ENCODE assay signal across 17 mouse cellular contexts in the genomic region with DNA sequence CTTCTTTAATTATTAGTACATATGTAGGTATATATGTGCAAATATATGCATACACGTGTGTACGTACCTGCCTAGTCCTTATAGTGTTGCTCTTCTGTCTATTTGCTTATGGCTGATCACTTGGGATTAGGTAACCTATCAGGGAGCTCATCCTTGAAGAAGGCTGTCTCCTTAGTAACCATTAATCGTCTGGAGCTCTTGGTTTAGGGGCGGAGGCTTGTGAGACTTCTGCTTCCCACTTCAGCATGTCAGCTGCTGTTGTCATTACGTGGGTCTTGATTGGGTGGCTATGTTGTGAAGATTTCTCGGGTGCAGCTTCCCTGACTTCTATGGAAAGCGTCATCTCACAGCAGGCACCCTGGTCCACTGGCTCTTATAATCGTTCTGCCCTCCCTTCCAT.
"Had no signal": no experiment of that assay in that cellular context is flagged by ENCODE, and none has a peak within 500 bp of the region (broad histone marks: within the 10 kb centered on the region; RNA-seq: fewer than 3 reads in every experiment).

No protein-coding gene starts in this region.

- DNase-seq: kidney, adult 18-20 months; kidney, postnatal 10 days; kidney, postnatal 4 days; liver; liver, embryonic 13.5 days; liver, postnatal 0 days; lung, postnatal 14 days; right cerebral cortex, postnatal 25 days; thymus, adult 18-20 months; thymus, postnatal 14 days had no signal

- H3K9me3 ChIP-seq: limb, embryonic 12.5 days; liver, embryonic 13.5 days; lung, embryonic 15.5 days; megakaryocyte, embryonic 14.5 days; neural tube, embryonic 15.5 days had no signal

- H3K4me1 ChIP-seq: limb, embryonic 12.5 days; liver, embryonic 13.5 days; lung, embryonic 15.5 days; neural tube, embryonic 15.5 days had no signal

- H3K27me3 ChIP-seq: liver, embryonic 13.5 days; lung, embryonic 15.5 days; neural tube, embryonic 15.5 days had no signal

- H3K27ac ChIP-seq: layer of hippocampus, adult 2 months; limb, embryonic 12.5 days; liver, embryonic 13.5 days; lung, embryonic 15.5 days; macrophage; neural tube, embryonic 15.5 days had no signal

- H3K9ac ChIP-seq: limb, embryonic 12.5 days; liver, embryonic 13.5 days; liver, postnatal 0 days; lung, embryonic 15.5 days; neural tube, embryonic 15.5 days had no signal

- H3K4me3 ChIP-seq: layer of hippocampus, adult 2 months; limb, embryonic 12.5 days; liver, embryonic 13.5 days; lung, embryonic 15.5 days; megakaryocyte, embryonic 14.5 days; myocyte; neural tube, embryonic 15.5 days had no signal

- ATAC-seq: liver, postnatal 0 days had no signal

- H3K36me3 ChIP-seq: liver, embryonic 13.5 days; neural tube, embryonic 15.5 days had no signal

- H3K4me2 ChIP-seq: limb, embryonic 12.5 days; liver, embryonic 13.5 days; lung, embryonic 15.5 days; neural tube, embryonic 15.5 days had no signal
